In the genomic region with DNA sequence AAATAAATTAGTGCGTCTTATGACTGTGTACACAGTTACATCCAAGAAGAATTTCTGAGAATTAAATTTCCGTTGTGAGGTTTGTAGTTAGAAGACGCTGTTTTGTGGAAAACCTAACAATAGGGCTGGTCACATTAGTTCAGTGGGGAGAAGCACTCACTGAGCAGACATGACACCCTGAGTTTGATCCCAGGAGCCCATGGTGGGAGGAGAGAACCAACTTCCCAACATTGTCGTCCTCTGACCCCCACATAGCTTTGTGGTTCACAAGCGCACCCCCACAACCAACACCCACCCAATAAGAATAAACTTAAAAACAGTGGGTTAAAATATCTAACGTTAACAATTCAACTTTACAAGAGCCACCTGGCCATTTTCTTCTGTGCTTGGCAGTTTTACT, we compare ENCODE assay signal across 26 mouse cellular contexts.
"Had no signal": no experiment of that assay in that cellular context is flagged by ENCODE, and none has a peak within 500 bp of the region (broad histone marks: within the 10 kb centered on the region; RNA-seq: fewer than 3 reads in every experiment).

No protein-coding gene starts in this region.

- H3K9ac ChIP-seq: heart, embryonic 12.5 days; hindbrain, embryonic 12.5 days; hindbrain, embryonic 14.5 days; intestine, embryonic 15.5 days; limb, embryonic 12.5 days; liver, embryonic 13.5 days; liver, embryonic 15.5 days; liver, postnatal 0 days had no signal

- H3K4me1 ChIP-seq: hindbrain, embryonic 10.5 days; hindbrain, embryonic 12.5 days; limb, embryonic 10.5 days; limb, embryonic 12.5 days had no signal

- H3K4me2 ChIP-seq: heart, embryonic 12.5 days; hindbrain, embryonic 12.5 days; hindbrain, embryonic 14.5 days; intestine, embryonic 15.5 days; limb, embryonic 12.5 days; liver, embryonic 11.5 days; liver, embryonic 13.5 days; liver, embryonic 15.5 days had no signal

- H3K9me3 ChIP-seq: heart, embryonic 10.5 days; hindbrain, embryonic 10.5 days; hindbrain, embryonic 12.5 days; intestine, embryonic 15.5 days; limb, embryonic 10.5 days; limb, embryonic 12.5 days; liver, embryonic 13.5 days; liver, embryonic 15.5 days had no signal

- H3K4me3 ChIP-seq: gastrocnemius, adult 2 months; heart, embryonic 10.5 days; heart, embryonic 12.5 days; hindbrain, embryonic 10.5 days; hindbrain, embryonic 12.5 days; intestine, embryonic 15.5 days; layer of hippocampus, adult 2 months; left cerebral cortex, adult 2 months; limb, embryonic 10.5 days; limb, embryonic 12.5 days; liver, embryonic 13.5 days; liver, embryonic 15.5 days had no signal

- ATAC-seq: hindbrain, embryonic 16.5 days; inflammation-experienced regulatory T-cells, adult 6 months; intestine, embryonic 15.5 days; intestine, postnatal 0 days; liver, postnatal 0 days had no signal

- H3K27me3 ChIP-seq: heart, embryonic 12.5 days; hindbrain, embryonic 12.5 days; intestine, embryonic 15.5 days; limb, embryonic 12.5 days; liver, embryonic 13.5 days; liver, embryonic 15.5 days had no signal

- DNase-seq: gastrocnemius, adult 2 months; gastrocnemius, postnatal 10 days; gastrocnemius, postnatal 25 days; heart, adult 18-20 months; heart, postnatal 10 days; heart, postnatal 4 days; kidney, adult 9 months; kidney, postnatal 25 days; liver; liver, embryonic 13.5 days; liver, postnatal 0 days had no signal

- H3K36me3 ChIP-seq: heart, embryonic 10.5 days; heart, embryonic 12.5 days; hindbrain, embryonic 10.5 days; hindbrain, embryonic 12.5 days; intestine, embryonic 15.5 days; limb, embryonic 10.5 days; limb, embryonic 12.5 days; liver, embryonic 13.5 days; liver, embryonic 15.5 days had no signal

- H3K27ac ChIP-seq: gastrocnemius, adult 2 months; heart, embryonic 10.5 days; hindbrain, embryonic 10.5 days; hindbrain, embryonic 12.5 days; hindbrain, embryonic 14.5 days; intestine, embryonic 15.5 days; layer of hippocampus, adult 2 months; left cerebral cortex, adult 2 months; limb, embryonic 10.5 days; limb, embryonic 12.5 days; liver, embryonic 13.5 days; liver, embryonic 15.5 days had no signal
